Mouse (Mus musculus): Measurements from ENCODE around the gene Speg. TPM values are rescaled to one million over a fixed set of nuclear protein-coding genes. Genes with fewer than 3 reads are reported as not detected.

The Speg gene
- polyA plus RNA-seq, 1 experiment from 2014 or later = 20.8 TPM

- ATAC-seq (ENCODE audit: low read depth) = no peak
- WGBS = 56% methylated on average over 20 of the region's 20 CpGs
- H3K4me2 ChIP-seq (ENCODE audit: low read depth, low read length) = peak overlapping the region; percentile 35
- peaks cover 18% of the 10 kb centered on the region for H3K27me3 ChIP-seq (ENCODE audit: control insufficient read depth, insufficient read depth, low read length)
- no peaks in the 10 kb centered on the region for H3K9me3 ChIP-seq (ENCODE audit: control insufficient read depth, low read length)
- no peak overlapping the region for H3K4me3 ChIP-seq (ENCODE audit: low read depth, low read length)
- no peak overlapping the region for H3K9ac ChIP-seq (replicated peaks; ENCODE audit: low read depth, low read length)
- H3K4me1 ChIP-seq (ENCODE audit: control insufficient read depth, insufficient read depth, low read length) = peaks cover 44% of the 10 kb centered on the region
- no peak overlapping the region for H3K27ac ChIP-seq (ENCODE audit: low read depth, low read length)
- no peaks in the 10 kb centered on the region for H3K36me3 ChIP-seq (ENCODE audit: control insufficient read depth, insufficient read depth, low read length)
Observed at GRCm38 (mm10) chr1:75385142-75385730, 10.1 kb downstream of the Speg start.

- 30% methylated on average over 4 of the region's 4 CpGs for WGBS
- no peak for ATAC-seq (ENCODE audit: low read depth)
- no peak overlapping the region for H3K27ac ChIP-seq (ENCODE audit: low read depth, low read length)
- H3K4me3 ChIP-seq (ENCODE audit: low read depth, low read length) = no peak overlapping the region
- H3K27me3 ChIP-seq (ENCODE audit: control insufficient read depth, insufficient read depth, low read length) = peaks cover 18% of the 10 kb centered on the region
- peak overlapping the region; percentile 35; the same call in 1 of the 2 replicates for H3K4me2 ChIP-seq (ENCODE audit: low read depth, low read length)
- no peaks in the 10 kb centered on the region for H3K9me3 ChIP-seq (ENCODE audit: control insufficient read depth, low read length)
- no peaks in the 10 kb centered on the region for H3K36me3 ChIP-seq (ENCODE audit: control insufficient read depth, insufficient read depth, low read length)
- H3K4me1 ChIP-seq (ENCODE audit: control insufficient read depth, insufficient read depth, low read length) = peaks cover 44% of the 10 kb centered on the region
- H3K9ac ChIP-seq (replicated peaks; ENCODE audit: low read depth, low read length) = 0 out of 2 replicates have a peak overlapping the region, but pooled peaks have one; percentile 7
Observed at GRCm38 (mm10) chr1:75386149-75386548, 11.1 kb downstream of the Speg start.

- H3K27ac ChIP-seq (ENCODE audit: low read depth, low read length) = no peak overlapping the region
- peak overlapping the region; percentile 44; the same call in 1 of the 2 replicates for H3K4me2 ChIP-seq (ENCODE audit: low read depth, low read length)
- WGBS = 15% methylated on average over 7 of the region's 7 CpGs
- H3K9ac ChIP-seq (replicated peaks; ENCODE audit: low read depth, low read length) = no peak overlapping the region; the same call in 1 of the 2 replicates
- no peaks in the 10 kb centered on the region for H3K36me3 ChIP-seq (ENCODE audit: control insufficient read depth, insufficient read depth, low read length)
- H3K4me1 ChIP-seq (ENCODE audit: control insufficient read depth, insufficient read depth, low read length) = peaks cover 38% of the 10 kb centered on the region
- no peaks in the 10 kb centered on the region for H3K9me3 ChIP-seq (ENCODE audit: control insufficient read depth, low read length)
- no peak for ATAC-seq (ENCODE audit: low read depth)
- peaks cover 18% of the 10 kb centered on the region for H3K27me3 ChIP-seq (ENCODE audit: control insufficient read depth, insufficient read depth, low read length)
- H3K4me3 ChIP-seq (ENCODE audit: low read depth, low read length) = no peak overlapping the region
Observed at GRCm38 (mm10) chr1:75387469-75387928, 12.4 kb downstream of the Speg start.

- Histone ChIP-seq H3K9ac (replicated peaks; ENCODE audit: low read depth, low read length) (peak overlapping the region; percentile 37; the same call in 1 of the 2 replicates), H3K9me3 (ENCODE audit: control insufficient read depth, low read length) (no peaks in the 10 kb centered on the region), H3K4me2 (ENCODE audit: low read depth, low read length) (peak overlapping the region; percentile 44), H3K27me3 (ENCODE audit: control insufficient read depth, insufficient read depth, low read length) (peaks cover 18% of the 10 kb centered on the region), H3K4me3 (ENCODE audit: low read depth, low read length) (peak overlapping the region; percentile 19), H3K27ac (ENCODE audit: low read depth, low read length) (no peak overlapping the region), H3K4me1 (ENCODE audit: control insufficient read depth, insufficient read depth, low read length) (peaks cover 34% of the 10 kb centered on the region), H3K36me3 (ENCODE audit: control insufficient read depth, insufficient read depth, low read length) (no peaks in the 10 kb centered on the region)
- ATAC-seq (ENCODE audit: low read depth) = 0 out of 2 replicates have a peak, but pooled peaks have one; percentile 20
- 4% methylated on average over 94 of the region's 94 CpGs for WGBS
Observed at GRCm38 (mm10) chr1:75387929-75388897, 13.1 kb downstream of the Speg start.

GRCm38 (mm10) chr1:75388898-75389515 is 13.9 kb downstream of the Speg start:
- Histone ChIP-seq H3K9me3 (ENCODE audit: control insufficient read depth, low read length) (no peaks in the 10 kb centered on the region), H3K4me1 (ENCODE audit: control insufficient read depth, insufficient read depth, low read length) (peaks cover 37% of the 10 kb centered on the region), H3K27me3 (ENCODE audit: control insufficient read depth, insufficient read depth, low read length) (peaks cover 18% of the 10 kb centered on the region), H3K4me2 (ENCODE audit: low read depth, low read length) (peak overlapping the region; percentile 44), H3K27ac (ENCODE audit: low read depth, low read length) (no peak overlapping the region), H3K36me3 (ENCODE audit: control insufficient read depth, insufficient read depth, low read length) (no peaks in the 10 kb centered on the region), H3K9ac (replicated peaks; ENCODE audit: low read depth, low read length) (no peak overlapping the region), H3K4me3 (ENCODE audit: low read depth, low read length) (no peak overlapping the region; the same call in 1 of the 2 replicates)
- no peak for ATAC-seq (ENCODE audit: low read depth)
- WGBS = 19% methylated on average over 23 of the region's 23 CpGs

- 61% methylated on average over 9 of the region's 9 CpGs for WGBS
- Histone ChIP-seq H3K9me3 (ENCODE audit: control insufficient read depth, low read length) (no peaks in the 10 kb centered on the region), H3K4me1 (ENCODE audit: control insufficient read depth, insufficient read depth, low read length) (peaks cover 8% of the 10 kb centered on the region), H3K36me3 (ENCODE audit: control insufficient read depth, insufficient read depth, low read length) (no peaks in the 10 kb centered on the region), H3K4me3 (ENCODE audit: low read depth, low read length) (no peak overlapping the region), H3K27ac (ENCODE audit: low read depth, low read length) (no peak overlapping the region; the same call in 1 of the 2 replicates), H3K9ac (replicated peaks; ENCODE audit: low read depth, low read length) (no peak overlapping the region), H3K27me3 (ENCODE audit: control insufficient read depth, insufficient read depth, low read length) (peaks cover 11% of the 10 kb centered on the region; the same call in 1 of the 2 replicates), H3K4me2 (ENCODE audit: low read depth, low read length) (no peak overlapping the region)
- no peak for ATAC-seq (ENCODE audit: low read depth)
Observed at GRCm38 (mm10) chr1:75393139-75393538, 18.0 kb downstream of the Speg start.

- peaks cover 8% of the 10 kb centered on the region; the same call in 1 of the 2 replicates for H3K4me1 ChIP-seq (ENCODE audit: control insufficient read depth, insufficient read depth, low read length)
- H3K27me3 ChIP-seq (ENCODE audit: control insufficient read depth, insufficient read depth, low read length) = 0 out of 2 replicates have a peak, but pooled peaks cover 5% of the 10 kb centered on the region
- H3K27ac ChIP-seq (ENCODE audit: low read depth, low read length) = no peak overlapping the region
- no peaks in the 10 kb centered on the region for H3K9me3 ChIP-seq (ENCODE audit: control insufficient read depth, low read length)
- H3K9ac ChIP-seq (replicated peaks; ENCODE audit: low read depth, low read length) = no peak overlapping the region
- H3K4me2 ChIP-seq (ENCODE audit: low read depth, low read length) = no peak overlapping the region
- H3K36me3 ChIP-seq (ENCODE audit: control insufficient read depth, insufficient read depth, low read length) = no peaks in the 10 kb centered on the region
- 84% methylated on average over 3 of the region's 3 CpGs for WGBS
- no peak for ATAC-seq (ENCODE audit: low read depth)
- no peak overlapping the region for H3K4me3 ChIP-seq (ENCODE audit: low read depth, low read length)
Observed at GRCm38 (mm10) chr1:75393846-75394245, 18.7 kb downstream of the Speg start.

- H3K9ac ChIP-seq (replicated peaks; ENCODE audit: low read depth, low read length) = no peak overlapping the region
- no peak overlapping the region for H3K4me2 ChIP-seq (ENCODE audit: low read depth, low read length)
- no peak overlapping the region for H3K4me3 ChIP-seq (ENCODE audit: low read depth, low read length)
- peak; percentile 38; the same call in 1 of the 2 replicates for ATAC-seq (ENCODE audit: low read depth)
- H3K9me3 ChIP-seq (ENCODE audit: control insufficient read depth, low read length) = no peaks in the 10 kb centered on the region
- H3K27ac ChIP-seq (ENCODE audit: low read depth, low read length) = peak overlapping the region; percentile 55; the same call in 1 of the 2 replicates
- no peaks in the 10 kb centered on the region for H3K27me3 ChIP-seq (ENCODE audit: control insufficient read depth, insufficient read depth, low read length)
- peaks cover 10% of the 10 kb centered on the region; the same call in 1 of the 2 replicates for H3K36me3 ChIP-seq (ENCODE audit: control insufficient read depth, insufficient read depth, low read length)
- peaks cover 22% of the 10 kb centered on the region for H3K4me1 ChIP-seq (ENCODE audit: control insufficient read depth, insufficient read depth, low read length)
- 15% methylated on average over 9 of the region's 9 CpGs for WGBS
Observed at GRCm38 (mm10) chr1:75398761-75399402, 23.8 kb downstream of the Speg start.
